Mouse (Mus musculus): ENCODE data around the gene Rps15.

GRCm38 (mm10) chr10:80271186-80271843 lies 20.9 kb upstream of the Rps15 start:
- TF ChIP-seq POLR2A (IDR thresholded peaks at IDR 0.05; ENCODE audit: borderline replicate concordance, low read depth, low read length) (no peak), CTCF (IDR thresholded peaks at IDR 0.05; ENCODE audit: low read depth, low read length) (no peak)
